Mouse (Mus musculus) 416B (cell line): ENCODE data around the gene Lgsn.

Source experiments
- DNase-seq: peaks from one replicate; pipeline ENCODE4 v3.0.0; 2011; ENCODE audit warnings: low read depth

The Lgsn gene

DNA sequence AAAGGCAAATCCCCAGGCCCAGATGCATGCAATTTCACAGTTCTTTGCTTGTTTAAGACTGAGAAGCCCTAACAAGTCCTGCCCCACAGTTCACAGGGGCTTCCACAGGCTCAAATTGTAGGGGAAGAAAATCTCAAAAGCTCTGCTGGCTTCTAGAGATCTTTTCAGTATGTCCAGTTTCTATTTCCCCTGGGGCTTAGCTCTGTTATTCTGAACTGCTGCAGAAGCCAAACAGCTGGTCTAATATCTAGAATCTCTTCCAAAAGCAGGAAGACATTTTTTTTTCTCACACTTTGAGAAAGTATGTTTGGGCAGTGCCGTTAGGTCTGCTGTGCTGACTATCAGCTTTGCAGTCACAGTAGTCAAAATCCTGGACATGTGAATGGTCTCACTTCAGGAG is 38.6 kb downstream of the Lgsn start:
- no peak for DNase-seq

DNA sequence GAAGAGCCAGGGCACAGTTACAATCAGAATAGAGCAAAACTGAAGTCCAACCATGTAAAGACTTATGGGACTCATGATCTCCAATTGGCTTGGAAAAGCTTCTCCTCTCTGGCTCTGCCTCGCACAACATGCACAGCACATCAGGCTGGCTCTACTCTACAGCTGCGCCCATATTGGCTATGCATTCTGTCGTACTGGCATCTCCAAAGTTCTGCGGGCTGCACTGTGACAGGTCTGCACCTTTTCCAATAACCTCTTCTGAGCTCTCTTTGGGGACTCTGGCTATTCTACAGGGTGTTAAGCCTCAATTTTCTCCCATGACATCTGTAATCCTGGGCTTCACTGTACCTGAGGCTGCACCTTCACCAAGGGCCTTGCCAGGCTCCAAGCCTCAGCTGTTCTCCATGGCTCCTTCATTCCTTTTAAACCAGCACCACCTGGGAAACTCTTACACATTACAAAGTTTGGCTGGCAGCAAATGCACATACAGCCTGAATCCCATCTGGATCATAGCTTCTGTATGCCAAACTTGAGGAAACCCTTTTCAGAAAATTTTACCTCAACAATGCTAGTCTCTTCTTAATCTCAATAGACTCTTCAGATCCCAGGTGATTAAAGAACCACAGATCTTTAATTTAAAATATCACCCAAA is 44.5 kb downstream of the Lgsn start:
- DNase-seq, result no peak

DNA sequence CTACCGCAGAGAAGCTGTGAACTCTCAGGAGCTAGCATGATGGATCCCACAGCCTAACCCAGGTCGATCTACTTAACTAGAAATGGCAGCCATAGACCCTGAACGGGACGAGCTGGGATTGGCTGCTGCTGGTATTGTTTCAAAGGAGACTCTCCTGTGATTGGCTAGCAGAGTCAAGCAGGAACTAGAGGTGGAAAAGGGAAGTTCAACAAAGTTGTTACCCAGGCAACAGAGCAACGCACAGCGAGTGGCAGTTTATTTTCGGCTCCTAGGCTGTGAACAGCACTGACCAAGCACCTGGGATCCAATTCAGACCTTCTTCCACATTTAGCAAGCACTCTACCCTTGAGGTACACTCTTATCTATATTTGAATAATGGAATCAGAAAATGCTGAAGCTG is 46.4 kb downstream of the Lgsn start, which contains the start of the genes 4931428L18Rik and Pih1d3:
Gene 4931428L18Rik, minus strand, starts transcription at position 121 of the 400 bp plus-strand sequence.
Gene Pih1d3, plus strand, starts transcription at position 275 of the 400 bp plus-strand sequence.
- DNase-seq, result peak; percentile 2

DNA sequence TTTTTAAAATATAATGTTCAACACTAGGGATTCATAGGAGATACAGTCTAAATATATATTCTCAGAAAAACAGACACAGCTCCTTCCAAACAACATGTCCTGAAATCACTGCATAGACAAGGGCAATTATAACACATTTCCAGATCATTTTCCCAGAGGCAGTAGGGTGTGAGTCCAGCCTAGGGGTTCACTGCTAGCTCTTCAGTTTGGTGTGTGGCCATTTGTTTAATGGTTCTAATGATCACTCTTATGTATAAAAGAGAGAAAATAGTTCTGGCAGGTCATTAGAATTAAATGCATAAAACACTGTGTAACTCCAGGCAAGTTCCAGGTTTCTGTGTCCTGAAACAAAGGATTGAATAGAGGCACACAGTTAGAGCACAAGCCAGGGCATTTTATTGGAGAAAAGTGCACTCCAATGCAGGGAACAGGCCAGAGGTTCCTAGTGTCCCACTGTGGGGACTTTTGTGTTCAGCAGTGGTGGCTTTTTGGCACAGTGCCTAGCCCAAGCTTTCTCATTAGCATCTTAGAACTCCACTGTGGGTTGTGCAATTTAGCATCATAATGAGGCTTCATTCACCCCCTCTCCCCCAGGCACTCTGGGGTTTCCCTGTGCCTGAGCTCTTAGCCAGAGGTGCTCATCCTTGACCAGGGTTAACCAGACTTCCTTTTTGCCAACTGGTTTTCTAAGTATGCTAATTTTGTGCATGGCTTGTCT is 57.3 kb downstream of the Lgsn start:
- no peak for DNase-seq
